Mouse (Mus musculus) adrenal gland, adult 18-20 months (tissue): Measurements from ENCODE around the gene Cd163. TPM values are rescaled to one million over a fixed set of nuclear protein-coding genes. Genes with fewer than 3 reads are reported as not detected.

ENCODE experiments used
- DNase-seq, 2 experiments: peaks; one replicate each; pipeline ENCODE4 v3.0.0; 2021 to 2022; ENCODE audit warnings: low spot score in 2 of 2
- total RNA-seq, 2 experiments: library from RNA; stranded (reverse); gene quantifications; 1 replicate in 1 of 2; 2 replicates in 1 of 2; pipeline ENCODE4 v1.2.3; 2021

The Cd163 gene
- total RNA-seq, 2 experiments from 2014 or later = 5.2 to 15.1 TPM

DNA sequence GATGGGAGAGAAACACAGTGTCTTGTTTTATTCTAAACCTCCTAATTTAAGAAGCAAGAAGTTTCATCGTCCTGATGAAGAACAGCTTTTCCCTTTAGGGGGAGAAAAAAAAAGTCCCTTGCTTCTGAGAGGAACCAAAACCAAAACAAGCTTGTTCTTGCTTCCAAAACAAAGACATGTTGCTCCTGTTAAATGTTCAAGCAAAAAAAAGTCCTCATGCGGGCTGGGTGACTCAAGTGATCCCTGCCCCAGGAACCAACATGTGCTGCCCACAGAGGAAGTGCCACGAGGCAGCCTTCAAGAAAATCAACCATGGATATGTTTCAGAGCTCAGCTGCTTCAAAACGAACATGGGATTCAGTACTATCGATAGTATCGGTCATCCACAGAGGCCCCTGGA, 54.5 kb downstream of the Cd163 start:
- no peak for DNase-seq

DNA sequence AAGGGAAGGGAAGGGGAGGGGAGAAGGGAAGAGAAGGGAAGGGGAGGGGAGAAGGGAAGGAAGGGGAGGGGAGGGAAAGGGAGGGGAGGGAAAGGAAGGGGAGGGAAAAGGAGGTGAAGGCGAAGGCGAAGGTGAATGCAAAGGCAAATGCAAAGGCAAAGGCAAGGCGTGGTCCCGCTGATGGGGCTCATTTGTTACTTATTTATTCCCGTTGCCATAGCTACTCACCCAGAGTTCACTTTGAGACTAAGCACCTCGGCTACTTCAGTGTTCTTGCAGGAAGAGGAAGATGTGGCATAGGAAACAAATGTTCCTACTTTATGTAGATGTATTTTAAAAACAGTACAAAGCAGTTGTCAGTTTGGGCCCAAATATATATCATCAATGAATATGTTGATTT, 56.1 kb downstream of the Cd163 start:
- DNase-seq = no peak

DNA sequence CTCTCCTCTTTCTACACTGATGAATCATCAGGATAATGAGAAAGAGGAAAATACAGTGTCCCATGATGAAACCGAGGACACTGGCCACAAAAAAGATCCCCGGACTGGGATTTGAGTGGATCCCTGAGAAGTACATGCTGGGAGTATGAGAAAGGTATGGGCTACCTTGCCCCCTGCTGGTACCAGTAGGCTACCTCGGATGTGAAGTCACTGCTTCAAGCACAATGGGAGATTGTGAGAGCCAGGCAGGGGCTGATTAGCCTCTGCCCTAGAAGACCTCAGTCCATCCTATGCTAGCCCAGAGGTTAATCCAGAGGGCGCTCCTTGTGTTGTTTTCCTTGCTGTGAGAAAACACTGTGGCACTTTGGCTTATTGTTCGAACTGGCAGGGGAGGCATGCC, 59.9 kb downstream of the Cd163 start:
- DNase-seq = no peak

DNA sequence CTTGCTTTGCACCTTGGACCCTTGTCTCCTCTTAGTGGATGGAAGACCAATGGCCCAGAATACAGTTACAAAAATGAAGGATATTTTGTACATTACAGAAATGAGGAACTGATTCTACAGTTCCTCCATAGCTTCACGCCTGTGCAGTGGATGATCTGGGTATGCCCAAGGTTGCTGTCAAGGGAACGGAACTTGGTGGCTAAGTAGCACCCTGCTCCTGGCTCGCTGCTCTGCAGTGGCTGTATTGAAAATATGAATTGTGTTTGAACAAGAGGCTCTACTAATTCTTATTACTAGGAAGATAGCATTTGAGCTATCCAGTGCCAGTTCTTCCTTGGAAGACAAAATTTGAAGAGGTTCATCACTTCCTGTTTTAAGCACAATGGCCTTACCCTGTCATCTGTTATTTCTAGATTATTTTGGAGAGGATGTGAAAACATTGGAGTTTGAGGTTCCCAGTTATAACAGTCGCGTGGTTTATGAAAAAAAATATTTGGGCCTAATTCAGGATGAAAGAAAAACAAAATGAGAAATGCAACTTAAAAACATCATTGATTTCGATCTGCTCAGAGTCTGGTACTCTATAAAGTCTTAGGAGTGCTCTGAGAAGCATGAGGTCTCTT, 69.2 kb downstream of the Cd163 start:
- no peak for DNase-seq

DNA sequence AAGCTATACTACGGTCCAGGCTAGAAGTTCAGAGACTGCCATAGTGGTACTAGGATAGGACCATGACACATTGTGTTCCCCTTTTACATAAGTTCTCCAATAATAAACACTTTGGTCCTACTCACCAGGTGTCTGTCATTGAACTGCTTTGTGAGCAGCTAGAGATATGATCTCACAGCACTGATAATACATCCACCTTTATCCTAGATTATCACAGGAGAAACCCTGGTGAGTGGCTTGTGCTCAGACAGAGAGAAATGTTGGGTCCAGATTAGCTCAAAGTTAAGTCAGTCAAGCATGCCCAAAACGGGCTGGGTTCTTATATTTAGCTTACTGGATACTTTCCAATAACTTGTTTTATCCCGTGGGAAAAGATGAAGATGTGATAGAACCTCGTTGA, 70.2 kb downstream of the Cd163 start:
- DNase-seq = no peak

DNA sequence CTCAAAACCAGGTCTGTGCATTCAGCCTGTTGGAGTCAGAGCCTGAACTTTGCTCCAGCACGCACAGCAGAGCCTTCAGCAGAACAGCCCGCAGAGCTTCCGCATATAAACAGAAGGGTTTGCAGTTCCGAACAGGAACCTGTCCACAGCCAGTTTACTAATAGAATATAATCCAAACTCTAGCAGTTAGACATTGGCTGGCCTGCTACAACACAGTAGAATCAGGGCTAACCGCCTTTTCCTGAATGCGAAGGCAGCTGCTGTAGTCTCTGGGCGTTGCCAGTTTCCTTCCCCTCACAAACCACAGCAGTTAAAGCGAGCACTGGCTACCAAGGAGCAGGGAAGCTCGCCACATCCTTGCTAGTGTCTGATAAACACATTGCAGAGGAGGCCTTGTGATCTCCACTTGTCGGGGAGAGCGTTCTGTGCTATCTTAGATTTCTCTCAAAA, 71.0 kb downstream of the Cd163 start:
- no peak for DNase-seq

DNA sequence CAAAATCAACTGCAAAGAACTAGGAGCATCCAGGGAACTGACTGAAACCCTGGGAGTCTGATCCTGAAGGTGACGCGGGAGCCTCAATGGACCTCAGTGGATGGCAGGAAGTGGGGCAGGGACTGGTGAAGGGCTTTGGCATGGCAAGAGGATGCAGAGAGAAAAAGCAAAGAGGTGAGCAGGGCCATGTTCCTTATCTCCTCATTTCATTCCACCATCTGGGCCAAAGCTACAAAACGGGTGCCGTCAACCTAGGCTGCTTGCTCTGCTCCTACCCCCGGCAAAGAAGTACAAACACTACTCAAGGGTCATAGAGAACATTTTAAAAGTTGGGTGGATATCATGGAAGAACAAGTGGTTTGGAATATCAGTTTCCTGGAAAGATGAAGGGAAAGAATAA, 71.9 kb downstream of the Cd163 start:
- DNase-seq = no peak

DNA sequence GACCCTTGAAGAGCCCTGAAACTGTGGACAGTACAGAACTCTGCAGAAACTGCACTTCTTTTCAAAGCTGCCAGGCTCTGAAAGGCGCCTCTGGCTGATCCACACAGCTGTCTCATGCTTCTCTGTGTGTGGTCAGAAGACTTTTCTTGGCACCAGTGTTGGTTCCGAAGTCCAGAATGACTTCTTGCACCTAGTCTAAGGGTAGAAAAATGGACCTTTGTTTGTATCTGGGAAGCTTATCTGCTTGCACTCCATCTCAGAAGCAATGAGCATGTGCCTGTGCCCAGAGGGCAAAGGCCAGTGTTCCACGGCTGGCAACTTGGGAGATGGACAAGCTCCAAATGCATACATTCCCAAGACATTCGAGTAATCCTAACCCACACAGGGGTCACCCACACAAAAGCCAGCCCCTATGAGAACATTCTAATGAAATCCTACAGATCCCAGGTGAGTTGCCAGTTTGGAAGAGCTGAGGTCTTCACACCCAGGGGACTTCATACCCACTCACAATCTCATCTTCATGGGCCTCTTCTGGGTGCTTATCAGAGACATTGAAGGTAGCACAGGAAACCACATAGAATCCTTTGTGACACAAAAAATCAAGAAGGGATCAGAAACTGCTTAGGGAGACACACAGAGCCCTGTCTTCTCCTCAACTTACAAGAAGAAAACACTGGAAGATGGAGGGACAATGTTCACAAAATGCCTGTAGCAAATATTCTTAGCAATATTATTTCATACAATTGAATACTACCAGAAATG, 73.2 kb downstream of the Cd163 start:
- DNase-seq = no peak

DNA sequence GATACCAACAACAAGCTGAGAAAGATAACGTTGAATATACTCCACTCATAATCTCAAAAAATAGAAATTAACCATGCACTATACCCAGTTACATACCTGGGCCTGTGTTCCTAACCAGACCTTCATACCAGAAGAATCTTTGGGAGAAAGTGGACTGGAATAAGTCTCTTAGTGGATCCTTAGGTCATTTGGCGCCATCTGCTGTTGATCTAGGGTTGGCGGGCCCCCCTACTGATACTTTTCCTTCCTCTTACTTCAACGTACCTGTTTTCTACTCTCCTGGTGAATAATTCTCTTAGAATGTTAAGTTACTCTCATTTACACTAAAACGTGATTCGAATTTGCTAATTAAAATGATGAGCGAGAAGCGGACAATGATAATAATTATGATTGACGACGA, 74.9 kb downstream of the Cd163 start:
- peak; percentile 30 to 52 for DNase-seq

Other genes with a start within 250 kb of the Cd163 start
- not detected for gene Vmn2r27, start 72.8 kb upstream of the Cd163 start, total RNA-seq
- gene Pex5, start 110.4 kb downstream of the Cd163 start, total RNA-seq = 100 to 1,000 TPM; 116 to 119 TPM
- 100 to 1,000 TPM; 107 to 199 TPM for gene Clstn3, start 160.1 kb downstream of the Cd163 start, total RNA-seq
- gene C1rl, start 188.5 kb downstream of the Cd163 start, total RNA-seq = 10 to 100 TPM; 22.7 to 22.8 TPM
- 10 to 100 TPM; 45.4 to 88.8 TPM for gene C1ra, start 207.7 kb downstream of the Cd163 start, total RNA-seq
- 10 to 100 TPM; 48.3 to 69.2 TPM for gene C1s1, start 237.7 kb downstream of the Cd163 start, total RNA-seq